Mouse (Mus musculus): ENCODE measurements around the gene Strn4. TPM values are rescaled to one million over a fixed set of nuclear protein-coding genes. Genes with fewer than 3 reads are reported as not detected.

Gene Strn4
- polyA plus RNA-seq, 2 experiments: 109 to 197 TPM

DNA sequence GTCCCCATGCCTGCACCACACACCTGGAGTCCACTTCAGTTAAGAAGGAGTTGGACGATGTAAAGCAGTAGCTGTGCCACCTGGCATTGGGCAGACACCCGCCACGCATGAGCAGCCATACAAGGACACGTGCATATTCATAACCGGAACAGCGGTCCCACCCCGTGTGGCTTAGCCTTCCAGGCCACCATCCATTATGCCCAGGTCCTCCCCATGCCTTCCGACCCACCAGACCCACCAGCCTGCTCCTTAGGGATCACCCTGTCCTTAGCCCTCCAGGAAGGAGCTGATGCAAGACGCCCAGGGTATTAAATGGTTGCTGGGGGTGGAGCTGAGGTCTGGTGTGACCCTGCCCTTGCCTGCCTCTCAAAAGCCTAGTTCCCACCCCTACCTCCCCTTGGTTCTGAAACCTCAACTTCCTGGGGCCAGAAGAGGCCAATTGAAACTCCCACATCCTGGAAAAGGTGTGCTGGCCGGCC, 31.2 kb upstream of the Strn4 start:
- TF ChIP-seq POLR2A (IDR thresholded peaks at IDR 0.05; ENCODE audit: borderline replicate concordance, extremely low read depth, insufficient read depth, insufficient read length): no peak
- ATAC-seq (ENCODE audit: low FRiP score, low read depth) (no peak), DNase-seq (ENCODE audit: low spot score) (no peak)
- Histone ChIP-seq H3K4me3 (replicated peaks; ENCODE audit: low read length) (peak overlapping the region; percentile 63; the same call in 1 of the 2 replicates), H3K9me3 (ENCODE audit: control insufficient read depth, low read length) (no peaks in the 10 kb centered on the region), H3K36me3 (ENCODE audit: control insufficient read depth, insufficient read depth, low read length) (no peaks in the 10 kb centered on the region; the same call in 1 of the 2 replicates), H3K9ac (ENCODE audit: low read depth, low read length, severe bottlenecking) (no peak overlapping the region), H3K27me3 (ENCODE audit: control insufficient read depth, insufficient read depth, low read length) (no peaks in the 10 kb centered on the region), H3K4me2 (replicated peaks; ENCODE audit: low read depth, low read length, severe bottlenecking) (peak overlapping the region; percentile 98; the same call in 1 of the 2 replicates), H3K4me1 (ENCODE audit: control insufficient read depth, insufficient read depth, low read length) (peaks cover 24% of the 10 kb centered on the region), H3K27ac (replicated peaks; ENCODE audit: low read depth, low read length) (no peak overlapping the region)
- 72% methylated on average over 10 of the region's 10 CpGs for WGBS

DNA sequence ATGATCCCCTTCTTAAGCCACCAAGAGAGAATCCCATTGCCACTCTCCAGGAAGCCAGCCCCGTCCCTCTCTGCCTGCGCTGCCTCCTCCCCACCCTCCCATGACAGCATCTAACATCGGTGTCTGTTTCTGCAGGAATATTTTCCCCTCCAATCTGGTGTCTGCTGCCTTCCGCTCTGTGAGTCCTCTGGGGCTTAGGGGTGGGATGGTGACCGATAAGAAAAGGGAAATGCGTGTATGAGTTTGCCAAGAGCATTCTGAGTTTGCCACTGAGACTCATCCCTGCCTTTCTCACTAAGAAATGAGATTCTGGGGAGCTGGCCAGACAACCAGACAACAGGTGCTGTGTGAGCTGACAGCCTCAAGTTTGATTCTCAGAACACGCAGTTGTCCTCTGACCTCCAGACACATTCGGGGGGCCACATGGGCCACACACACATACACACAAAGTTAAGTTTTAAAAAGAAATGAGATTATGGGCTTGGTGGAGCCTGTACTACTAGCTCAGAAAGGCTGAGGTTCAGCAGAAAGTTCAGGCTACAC, 30.1 kb upstream of the Strn4 start:
- Histone ChIP-seq H3K27ac (replicated peaks; ENCODE audit: low read depth, low read length) (no peak overlapping the region), H3K36me3 (ENCODE audit: control insufficient read depth, insufficient read depth, low read length) (no peaks in the 10 kb centered on the region; the same call in 1 of the 2 replicates), H3K4me1 (ENCODE audit: control insufficient read depth, insufficient read depth, low read length) (peaks cover 24% of the 10 kb centered on the region), H3K4me2 (replicated peaks; ENCODE audit: low read depth, low read length, severe bottlenecking) (no peak overlapping the region), H3K9ac (ENCODE audit: low read depth, low read length, severe bottlenecking) (no peak overlapping the region), H3K27me3 (ENCODE audit: control insufficient read depth, insufficient read depth, low read length) (no peaks in the 10 kb centered on the region), H3K4me3 (replicated peaks; ENCODE audit: low read length) (no peak overlapping the region), H3K9me3 (ENCODE audit: control insufficient read depth, low read length) (no peaks in the 10 kb centered on the region)
- DNase-seq (ENCODE audit: low spot score) (no peak), ATAC-seq (ENCODE audit: low FRiP score, low read depth) (no peak)
- 75% methylated on average over 8 of the region's 8 CpGs for WGBS
- TF ChIP-seq POLR2A (IDR thresholded peaks at IDR 0.05; ENCODE audit: borderline replicate concordance, extremely low read depth, insufficient read depth, insufficient read length): no peak

DNA sequence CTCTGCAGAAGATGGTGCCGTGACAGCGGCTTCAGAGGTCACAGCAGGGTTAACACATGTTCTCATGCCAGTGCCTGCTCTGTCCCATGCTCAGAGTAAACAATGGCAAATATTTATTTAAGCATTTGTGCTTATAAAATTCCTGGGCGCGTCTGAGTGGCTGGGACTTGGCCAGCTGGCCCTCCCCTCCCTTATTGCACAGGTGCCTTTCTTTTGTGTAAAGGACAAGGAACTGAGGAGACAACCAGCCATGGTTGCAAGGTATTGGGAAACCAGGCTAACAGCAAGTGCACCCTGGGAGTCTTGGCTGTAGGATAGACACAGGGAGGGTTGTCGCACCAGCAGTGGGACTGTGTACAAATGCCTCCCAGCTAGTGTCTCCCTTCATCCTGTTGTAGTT, 23.4 kb upstream of the Strn4 start:
- H3K4me2 ChIP-seq (replicated peaks; ENCODE audit: low read depth, low read length, severe bottlenecking): no peak overlapping the region
- 67% methylated on average over 5 of the region's 5 CpGs for WGBS
- H3K4me1 ChIP-seq (ENCODE audit: control insufficient read depth, insufficient read depth, low read length): no peaks in the 10 kb centered on the region
- peaks cover 18% of the 10 kb centered on the region for H3K36me3 ChIP-seq (ENCODE audit: control insufficient read depth, insufficient read depth, low read length)
- H3K9ac ChIP-seq (ENCODE audit: low read depth, low read length, severe bottlenecking): no peak overlapping the region
- H3K27me3 ChIP-seq (ENCODE audit: control insufficient read depth, insufficient read depth, low read length): no peaks in the 10 kb centered on the region
- ATAC-seq (ENCODE audit: low FRiP score, low read depth) (no peak), DNase-seq (ENCODE audit: low spot score) (no peak)
- no peaks in the 10 kb centered on the region for H3K9me3 ChIP-seq (ENCODE audit: control insufficient read depth, low read length)
- TF ChIP-seq POLR2A (IDR thresholded peaks at IDR 0.05; ENCODE audit: borderline replicate concordance, extremely low read depth, insufficient read depth, insufficient read length): no peak
- no peak overlapping the region for H3K27ac ChIP-seq (replicated peaks; ENCODE audit: low read depth, low read length)
- H3K4me3 ChIP-seq (replicated peaks; ENCODE audit: low read length): no peak overlapping the region

DNA sequence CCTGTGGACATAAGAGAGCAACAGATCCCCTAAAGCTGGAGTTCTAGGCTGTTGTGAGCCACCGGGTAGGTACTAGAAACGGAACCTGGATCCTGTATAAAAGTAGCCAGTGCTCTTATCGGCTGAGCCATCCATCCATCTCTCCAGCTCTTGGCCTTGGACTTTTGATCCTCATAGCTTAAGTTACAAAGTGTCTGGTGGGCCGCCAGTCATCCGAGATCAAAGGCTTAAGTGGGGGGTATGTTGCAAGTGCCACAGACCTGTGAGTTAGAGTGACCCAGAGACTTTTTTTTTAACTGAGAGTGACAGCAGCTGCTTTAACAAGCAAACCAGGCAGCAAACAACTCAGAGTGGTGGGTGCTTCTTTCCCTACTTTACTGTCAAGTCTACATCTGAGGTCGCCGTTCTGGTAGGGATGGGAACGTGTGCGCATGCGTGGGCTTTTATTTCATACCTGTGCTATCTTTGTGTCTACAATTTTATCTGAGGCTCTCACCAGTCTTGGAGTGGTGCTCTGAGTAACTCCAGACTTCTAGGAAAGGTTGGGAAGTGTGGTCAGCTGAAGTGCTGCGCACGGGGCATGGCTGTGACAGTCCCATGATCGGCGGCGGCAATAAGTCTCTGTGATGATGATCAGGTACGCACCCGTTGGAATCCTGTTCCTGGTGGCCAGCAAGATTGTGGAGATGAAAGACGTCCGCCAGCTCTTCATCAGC, 22.5 kb upstream of the Strn4 start:
- no peak for TF ChIP-seq POLR2A (IDR thresholded peaks at IDR 0.05; ENCODE audit: borderline replicate concordance, extremely low read depth, insufficient read depth, insufficient read length)
- ATAC-seq (ENCODE audit: low FRiP score, low read depth): no peak
- 85% methylated on average over 19 of the region's 19 CpGs for WGBS
- H3K9me3 ChIP-seq (ENCODE audit: control insufficient read depth, low read length): no peaks in the 10 kb centered on the region
- peaks cover 18% of the 10 kb centered on the region for H3K36me3 ChIP-seq (ENCODE audit: control insufficient read depth, insufficient read depth, low read length)
- H3K4me2 ChIP-seq (replicated peaks; ENCODE audit: low read depth, low read length, severe bottlenecking): no peak overlapping the region
- H3K27me3 ChIP-seq (ENCODE audit: control insufficient read depth, insufficient read depth, low read length): no peaks in the 10 kb centered on the region
- no peak overlapping the region for H3K4me3 ChIP-seq (replicated peaks; ENCODE audit: low read length)
- no peaks in the 10 kb centered on the region for H3K4me1 ChIP-seq (ENCODE audit: control insufficient read depth, insufficient read depth, low read length)
- no peak overlapping the region for H3K27ac ChIP-seq (replicated peaks; ENCODE audit: low read depth, low read length)
- no peak overlapping the region for H3K9ac ChIP-seq (ENCODE audit: low read depth, low read length, severe bottlenecking)
- no peak for DNase-seq (ENCODE audit: low spot score)

DNA sequence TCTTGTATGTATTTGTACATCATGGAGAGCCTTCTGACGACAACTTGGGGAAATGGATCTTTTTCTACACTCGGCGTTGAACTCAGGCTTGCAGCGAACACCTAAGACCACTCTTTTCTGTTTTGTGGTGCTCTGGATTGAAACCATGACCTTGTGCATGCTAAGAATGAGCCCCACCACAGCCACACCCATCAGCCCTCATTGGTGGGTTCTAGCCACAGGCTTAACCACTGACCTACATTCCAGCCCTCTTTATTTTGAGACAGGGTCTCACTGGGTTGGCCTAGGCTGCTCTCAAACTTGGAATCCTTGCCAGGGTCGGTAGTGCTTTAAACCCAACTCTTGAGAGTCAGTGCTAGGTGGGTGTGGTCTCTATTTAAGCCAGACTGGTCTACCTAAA, 20.8 kb upstream of the Strn4 start:
- H3K4me3 ChIP-seq (replicated peaks; ENCODE audit: low read length): no peak overlapping the region
- no peaks in the 10 kb centered on the region for H3K9me3 ChIP-seq (ENCODE audit: control insufficient read depth, low read length)
- H3K27ac ChIP-seq (replicated peaks; ENCODE audit: low read depth, low read length): no peak overlapping the region
- H3K36me3 ChIP-seq (ENCODE audit: control insufficient read depth, insufficient read depth, low read length): peaks cover 18% of the 10 kb centered on the region
- H3K9ac ChIP-seq (ENCODE audit: low read depth, low read length, severe bottlenecking): no peak overlapping the region
- DNase-seq (ENCODE audit: low spot score) (no peak), ATAC-seq (ENCODE audit: low FRiP score, low read depth) (no peak)
- H3K4me1 ChIP-seq (ENCODE audit: control insufficient read depth, insufficient read depth, low read length): no peaks in the 10 kb centered on the region
- TF ChIP-seq POLR2A (IDR thresholded peaks at IDR 0.05; ENCODE audit: borderline replicate concordance, extremely low read depth, insufficient read depth, insufficient read length): no peak
- no peak overlapping the region for H3K4me2 ChIP-seq (replicated peaks; ENCODE audit: low read depth, low read length, severe bottlenecking)
- 89% methylated on average over 5 of the region's 5 CpGs for WGBS
- H3K27me3 ChIP-seq (ENCODE audit: control insufficient read depth, insufficient read depth, low read length): no peaks in the 10 kb centered on the region
